Mouse (Mus musculus): ENCODE measurements around the gene Syna.

Gene Syna

DNA sequence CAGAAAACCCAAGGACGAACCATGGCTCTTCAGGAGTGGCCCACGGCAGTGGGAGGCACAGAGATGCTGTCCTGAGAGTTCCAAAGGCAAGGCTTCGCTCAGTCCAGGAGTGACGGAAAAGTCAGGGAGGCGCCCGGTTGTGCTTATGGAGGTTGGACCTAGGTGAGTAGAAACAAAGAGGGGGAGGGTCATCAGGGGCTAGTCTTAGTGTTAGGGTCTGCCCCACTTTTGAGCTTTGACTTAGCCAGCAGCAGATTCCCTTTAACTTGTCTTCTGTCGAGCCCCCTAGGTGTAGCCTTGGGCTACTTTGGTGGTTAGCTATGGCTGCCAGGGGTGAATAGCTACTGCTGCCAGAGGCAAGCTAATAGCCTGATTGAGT is at the start of gene Syna:
Gene Syna, minus strand, starts transcription at position 101 of the 379 bp plus-strand sequence.
- no peak for DNase-seq (ENCODE audit: low spot score)

DNA sequence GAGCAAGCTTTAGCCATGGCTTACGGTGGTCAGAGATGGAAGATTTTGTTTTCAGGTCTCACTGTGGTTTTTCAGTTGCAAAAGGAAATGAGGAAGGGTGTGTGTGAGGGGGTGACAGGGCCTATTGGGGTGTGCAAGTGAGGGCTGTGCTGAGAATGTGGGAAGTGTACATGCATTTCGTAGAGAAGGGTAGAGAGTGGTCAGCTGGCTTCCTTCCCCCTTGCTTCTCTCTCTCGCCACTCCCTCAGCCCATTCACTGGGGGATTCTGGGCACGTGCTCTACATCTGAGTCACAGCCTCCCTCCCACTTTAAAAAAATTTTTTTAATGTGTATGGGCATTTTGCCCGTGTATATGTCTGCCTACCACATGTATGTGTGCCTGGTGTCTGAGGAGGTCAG is 47.1 kb upstream of the Syna start:
- DNase-seq (ENCODE audit: low spot score): no peak

DNA sequence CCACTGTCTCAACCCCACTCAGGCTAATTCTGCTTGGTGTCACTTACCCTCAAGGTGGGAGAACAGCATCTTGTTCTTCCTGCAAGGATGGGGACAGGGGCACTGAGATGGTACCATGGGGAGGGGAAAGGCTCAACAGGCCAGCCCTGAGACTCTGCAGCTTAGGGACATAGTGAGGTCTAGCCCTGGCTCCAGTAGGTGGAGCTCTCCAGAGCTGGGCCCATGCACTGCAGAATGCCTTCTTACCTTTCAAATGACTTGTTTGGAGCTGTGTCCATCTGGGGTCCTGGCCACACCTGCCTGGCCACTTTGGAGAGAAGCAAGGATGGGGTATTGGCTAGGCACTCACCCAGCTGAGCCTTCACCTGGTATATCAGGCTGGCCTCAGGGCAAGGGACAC is 46.3 kb upstream of the Syna start:
- no peak for DNase-seq (ENCODE audit: low spot score)

- DNase-seq (ENCODE audit: low spot score): no peak
These were observed 44.4 kb upstream of the Syna start for GRCm38 (mm10) chr5:134604376-134604775.

- no peak for DNase-seq (ENCODE audit: low spot score)
These were observed 37.7 kb upstream of the Syna start for GRCm38 (mm10) chr5:134597711-134598110.

DNA sequence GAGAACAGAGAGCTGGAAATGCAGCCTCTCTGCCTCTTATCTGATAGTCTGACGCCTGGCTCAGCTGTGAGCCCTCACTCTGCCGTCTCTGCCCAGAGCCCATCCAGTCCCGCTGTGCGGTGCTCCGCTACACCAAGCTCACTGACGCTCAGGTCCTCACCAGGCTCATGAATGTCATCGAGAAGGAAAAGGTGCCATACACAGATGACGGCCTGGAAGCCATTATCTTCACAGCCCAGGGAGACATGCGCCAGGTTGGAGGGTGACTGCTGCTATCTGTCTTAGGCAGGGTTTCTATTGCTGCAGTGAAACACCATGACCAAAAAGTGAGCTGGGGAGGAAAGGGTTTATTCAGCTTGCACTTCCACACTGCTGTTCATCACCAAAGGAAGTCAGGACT is 33.1 kb upstream of the Syna start:
- DNase-seq (ENCODE audit: low spot score): no peak

DNA sequence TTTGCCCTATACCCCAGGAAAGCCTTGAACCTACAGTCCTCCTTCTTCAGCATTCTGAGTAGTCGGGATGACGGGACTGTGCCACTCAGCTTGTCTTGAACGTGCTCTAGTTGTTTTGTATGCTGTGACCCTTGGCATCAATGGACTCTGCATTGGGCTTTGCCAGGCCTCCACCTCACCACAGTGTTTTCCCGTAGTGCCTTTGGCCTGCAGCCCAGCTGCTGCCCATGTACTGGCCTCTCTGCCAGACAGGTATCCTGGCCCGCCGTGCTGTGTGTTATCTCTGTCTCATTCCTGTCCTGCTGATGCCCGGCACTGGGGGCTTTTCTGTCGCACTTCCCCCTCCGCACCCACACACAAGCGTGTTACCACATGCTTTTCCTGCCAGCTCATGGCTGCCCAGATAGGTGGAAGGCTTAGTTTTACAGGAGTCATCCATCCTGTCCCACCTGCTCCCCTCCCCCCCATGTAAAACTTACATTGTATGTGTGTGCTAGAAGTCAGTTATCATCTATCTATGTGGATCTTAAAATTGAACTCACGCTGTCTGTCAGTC is 32.1 kb upstream of the Syna start:
- DNase-seq (ENCODE audit: low spot score): no peak

GRCm38 (mm10) chr5:134589900-134590299 is 29.9 kb upstream of the Syna start:
- no peak for DNase-seq (ENCODE audit: low spot score)

GRCm38 (mm10) chr5:134584798-134585197 is 24.8 kb upstream of the Syna start:
- DNase-seq (ENCODE audit: low spot score): no peak

DNA sequence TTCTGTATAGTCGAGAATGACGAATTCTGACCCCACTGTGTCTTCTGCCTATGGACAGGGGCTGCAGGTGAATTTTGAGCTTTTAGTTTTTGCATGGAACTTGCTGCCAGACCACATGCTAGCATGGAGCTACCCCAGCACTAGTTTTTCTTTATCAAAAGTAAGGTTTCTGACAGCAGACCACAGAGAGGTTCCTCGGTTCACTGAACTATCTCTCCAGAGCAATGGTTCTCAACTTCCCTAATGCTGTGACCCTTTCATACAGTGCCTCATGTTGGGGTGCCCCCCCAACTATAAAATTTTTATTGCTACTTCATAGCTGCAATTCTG is 23.9 kb upstream of the Syna start:
- no peak for DNase-seq (ENCODE audit: low spot score)

DNA sequence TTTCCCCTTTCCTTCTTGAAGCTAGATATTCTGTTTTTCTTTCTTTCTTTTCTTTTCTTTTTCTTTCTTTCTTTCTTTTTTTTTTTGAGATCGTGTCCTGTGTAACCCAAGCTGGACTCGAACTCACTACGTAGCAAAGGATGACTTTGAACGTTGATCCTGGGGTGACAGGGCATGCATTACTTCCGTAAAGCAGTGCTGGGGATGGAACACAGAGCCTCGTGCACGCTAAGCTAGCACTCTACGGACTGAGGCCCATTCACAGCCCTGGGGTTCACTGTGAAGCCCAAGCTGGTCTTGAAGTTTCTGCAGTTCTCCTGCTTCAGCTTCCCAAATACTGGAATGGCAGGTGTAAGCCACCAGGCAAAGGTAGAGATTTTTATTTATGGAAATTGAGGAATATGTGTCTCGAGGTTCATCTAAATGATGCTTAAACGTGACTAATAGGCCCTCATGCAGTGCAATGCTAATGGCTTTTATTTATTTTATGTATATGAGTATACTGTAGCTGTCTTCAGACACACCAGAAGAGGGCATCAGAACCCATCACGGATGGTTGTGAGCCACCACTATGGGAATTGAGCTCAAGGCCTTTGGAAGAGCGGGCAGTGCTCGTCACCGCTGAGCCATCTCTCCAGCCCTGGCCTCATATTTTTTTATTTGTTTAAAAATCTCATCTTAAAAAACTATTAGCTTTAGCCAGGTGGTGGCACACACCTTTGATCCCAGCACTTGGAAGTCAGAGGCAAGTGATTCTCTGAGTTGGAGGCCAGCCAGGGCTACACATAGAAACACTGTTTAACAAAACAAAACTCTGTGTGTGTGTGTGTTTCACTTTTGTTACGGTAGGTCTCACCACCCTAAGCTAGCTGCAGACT is 23.3 kb upstream of the Syna start:
- DNase-seq (ENCODE audit: low spot score): no peak

DNA sequence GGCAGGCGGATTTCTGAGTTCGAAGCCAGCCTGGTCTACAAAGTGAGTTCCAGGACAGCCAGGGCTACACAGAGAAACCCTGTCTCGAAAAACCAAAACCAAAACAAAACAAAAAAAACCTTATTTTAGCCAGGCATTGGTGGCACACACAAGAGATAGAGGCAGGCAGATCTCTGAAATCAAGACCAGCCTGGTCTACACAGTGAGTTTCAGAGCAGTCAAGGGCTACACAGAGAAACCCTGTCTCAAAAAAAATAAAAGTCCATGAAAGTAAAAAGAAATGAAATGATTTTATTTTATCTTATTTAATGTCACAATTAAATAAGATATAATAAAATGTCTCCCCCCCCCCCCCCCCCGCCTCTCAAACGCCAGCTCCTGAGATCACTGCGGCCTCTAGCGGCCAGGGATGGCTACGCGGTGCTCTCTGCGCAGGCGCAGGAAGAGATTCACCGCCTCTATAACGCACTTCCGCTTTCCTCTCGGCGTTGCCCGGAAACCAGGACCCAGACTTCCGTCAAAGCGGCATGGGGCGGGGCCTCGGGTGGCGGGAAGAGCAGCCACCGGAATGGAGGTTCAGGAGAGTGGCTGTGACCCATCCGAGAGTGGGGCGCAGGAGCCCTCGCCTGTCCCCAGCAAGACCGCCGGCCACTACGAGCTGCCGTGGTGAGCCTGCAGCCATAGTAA is 22.4 kb upstream of the Syna start:
- DNase-seq (ENCODE audit: low spot score): peak; percentile 98

- DNase-seq (ENCODE audit: low spot score): no peak
These were observed 21.2 kb upstream of the Syna start, which contains the start of gene Rfc2 for GRCm38 (mm10) chr5:134581146-134581545. Rfc2 (plus strand) TSS chr5:134581366.

DNA sequence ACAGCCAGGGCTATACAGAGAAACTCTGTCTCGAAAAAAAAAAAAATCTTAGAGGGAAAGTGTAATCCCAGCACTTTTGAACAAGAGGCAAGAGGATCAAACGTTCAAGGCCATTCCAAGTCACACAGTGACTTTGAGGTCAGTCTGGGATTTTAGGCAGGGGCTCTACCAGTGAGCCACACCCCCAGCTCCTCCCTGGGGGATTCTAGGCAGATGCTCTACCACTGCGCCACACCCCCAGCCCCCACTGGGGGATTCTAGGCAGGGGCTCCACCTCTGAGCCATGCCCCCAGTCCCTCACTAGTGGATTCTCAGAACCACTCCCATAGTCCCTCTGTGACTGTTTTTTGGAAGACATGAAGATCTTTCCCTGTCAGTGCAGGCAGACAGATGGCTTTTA is 19.2 kb upstream of the Syna start:
- no peak for DNase-seq (ENCODE audit: low spot score)

GRCm38 (mm10) chr5:134577534-134577933 is 17.6 kb upstream of the Syna start:
- no peak for DNase-seq (ENCODE audit: low spot score)

DNA sequence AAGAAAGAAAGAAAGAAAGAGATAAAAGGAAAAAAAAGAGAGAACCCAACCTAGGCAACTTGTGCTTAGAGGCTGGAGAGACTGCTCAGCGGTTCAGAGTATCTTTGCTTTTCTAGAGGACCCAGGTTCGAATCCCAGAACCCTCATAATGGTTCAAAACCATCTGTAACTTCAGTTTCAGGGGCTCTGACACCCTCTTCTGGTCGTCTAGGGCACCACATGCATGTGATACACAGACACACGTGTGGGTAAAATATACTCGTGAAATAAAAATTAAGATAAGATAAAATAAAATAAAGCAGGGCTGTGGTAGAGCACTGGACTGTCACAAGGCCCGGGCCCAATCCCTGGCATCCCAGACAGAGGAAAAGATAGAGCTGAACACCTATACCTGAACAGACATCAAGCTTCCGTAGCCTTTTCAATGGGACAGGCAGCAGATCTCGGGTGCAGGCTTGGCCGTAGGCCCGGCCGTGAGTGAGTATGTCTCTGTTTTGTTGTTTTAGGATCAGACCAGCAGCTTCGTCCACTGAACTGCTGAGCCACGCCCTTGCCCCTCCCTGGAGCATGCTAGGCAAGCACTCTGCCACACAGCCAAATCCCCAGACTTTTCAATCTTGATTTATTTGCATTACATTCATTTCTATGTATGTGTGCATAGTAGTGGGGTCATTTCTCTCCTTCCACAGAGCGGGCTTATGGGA is 16.7 kb upstream of the Syna start:
- DNase-seq (ENCODE audit: low spot score): no peak

DNA sequence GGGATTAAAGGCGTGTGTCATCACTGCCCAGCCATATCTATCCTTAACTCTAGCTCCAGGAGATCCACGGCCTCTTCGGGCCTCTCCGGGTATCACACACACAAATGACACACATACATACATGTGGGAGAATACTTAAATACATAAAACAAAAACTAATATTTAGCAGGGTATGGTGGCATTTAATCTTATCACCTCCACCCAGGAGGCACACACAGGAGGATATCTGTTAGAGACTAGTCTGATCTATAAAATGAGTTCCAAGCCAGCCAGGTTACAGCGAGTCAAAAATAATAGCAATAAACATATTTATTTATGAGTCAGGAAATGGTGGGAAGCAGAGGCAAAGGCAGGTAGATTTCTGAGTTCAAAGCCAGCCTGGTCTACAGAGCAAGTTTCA is 15.9 kb upstream of the Syna start:
- no peak for DNase-seq (ENCODE audit: low spot score)

DNA sequence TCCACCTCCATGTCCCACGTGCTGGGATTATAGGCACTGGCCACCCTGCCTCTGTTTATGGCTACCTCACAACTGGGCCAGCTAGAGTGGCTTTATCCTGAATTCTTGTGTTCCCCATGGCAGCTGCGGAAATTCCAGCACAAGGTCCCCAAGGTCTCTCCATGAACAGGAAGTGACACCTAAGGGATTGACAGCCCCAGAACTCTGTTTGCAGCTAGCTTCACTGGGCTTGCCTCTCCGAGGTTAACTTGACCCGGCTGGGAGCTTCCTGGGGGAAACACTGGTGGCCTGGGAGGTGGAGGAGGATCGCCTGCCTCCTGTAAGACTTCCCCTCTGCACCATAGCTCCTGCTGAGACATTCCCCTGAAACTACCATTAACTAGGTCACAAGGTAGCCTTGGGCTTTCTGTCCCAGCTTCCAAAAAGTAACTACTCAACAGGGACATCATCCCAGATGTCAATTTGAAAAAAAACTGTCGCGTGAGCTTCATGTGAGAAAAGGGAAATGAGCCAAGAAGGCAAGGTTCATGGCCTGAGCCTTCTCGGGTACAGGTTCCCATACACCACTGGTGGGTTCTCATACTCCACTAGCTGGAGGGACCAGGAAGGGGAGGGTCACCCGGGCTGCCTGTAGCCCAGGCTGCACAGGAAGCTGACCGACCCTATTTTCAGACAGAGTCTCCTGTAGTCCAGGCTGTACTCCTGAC is 12.7 kb upstream of the Syna start:
- DNase-seq (ENCODE audit: low spot score): no peak

DNA sequence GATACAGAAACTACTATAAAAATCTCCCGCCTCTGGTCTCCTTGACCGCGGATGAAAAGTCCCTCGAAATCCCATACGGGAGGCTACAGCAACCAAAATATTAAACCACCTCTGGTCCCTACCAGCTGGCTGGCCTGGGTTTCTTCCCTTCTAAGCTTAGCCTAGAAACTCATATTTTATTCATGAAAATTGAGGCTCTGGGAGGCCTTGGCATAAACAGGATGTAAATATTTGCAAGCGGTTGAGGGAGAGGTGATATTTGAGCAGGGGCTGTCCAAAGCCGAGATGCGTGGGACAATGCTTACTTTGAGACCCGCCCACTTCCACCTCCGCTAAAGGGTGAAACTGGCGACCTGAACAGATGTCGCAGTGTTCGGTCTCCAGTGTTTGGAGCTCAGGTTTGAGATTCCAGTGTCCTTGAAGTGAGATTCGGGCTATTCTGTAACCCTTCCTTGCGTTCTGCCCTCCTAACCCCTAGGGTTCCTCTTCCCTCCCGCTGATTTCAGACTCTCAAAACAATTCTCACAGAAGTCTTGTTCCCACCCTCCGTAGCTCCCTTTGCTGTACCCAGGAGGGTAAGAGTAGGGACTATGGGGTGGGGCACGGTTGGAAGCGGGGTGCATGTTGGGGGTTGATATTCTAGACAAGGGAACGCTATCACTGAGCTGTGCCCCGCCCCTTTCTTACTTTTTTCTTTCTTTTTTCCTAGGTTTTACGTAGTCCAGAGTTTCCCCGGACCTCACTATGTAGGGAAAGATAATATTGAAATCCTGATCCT is 11.9 kb upstream of the Syna start:
- peak; percentile 93 for DNase-seq (ENCODE audit: low spot score)

- no peak for DNase-seq (ENCODE audit: low spot score)
These were observed 9.1 kb upstream of the Syna start for GRCm38 (mm10) chr5:134568964-134569491.

DNA sequence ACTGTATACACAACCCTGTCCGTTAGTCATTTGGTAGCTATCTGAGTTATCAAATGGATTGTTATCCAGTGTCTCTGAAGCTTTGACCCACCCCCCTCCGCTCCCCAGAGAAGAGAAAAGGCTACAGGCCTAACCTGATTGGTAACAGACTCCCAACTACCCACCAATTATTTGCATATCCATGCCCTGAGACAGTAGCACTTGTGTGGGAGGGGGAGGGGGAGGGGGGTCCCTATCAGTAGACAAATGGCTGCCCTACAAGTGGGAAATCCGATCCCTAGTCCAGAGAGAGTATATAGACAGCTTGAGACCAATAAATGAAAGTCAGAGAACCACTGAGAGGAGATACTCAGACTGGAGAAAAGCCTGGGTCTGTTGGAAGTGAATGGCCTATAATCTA is 8.1 kb upstream of the Syna start:
- no peak for DNase-seq (ENCODE audit: low spot score)
